Mouse (Mus musculus) embryonic facial prominence, embryonic 12.5 days (tissue): ENCODE measurements around the gene Actr10. TPM values are rescaled to one million over a fixed set of nuclear protein-coding genes. Genes with fewer than 3 reads are reported as not detected.

Source experiments
- ATAC-seq: fragments of 200-750 bp; cut with Nextera tagmentation; 2 replicates; pipeline ENCODE4 v1.8.0; 2017; ENCODE audit not compliant: insufficient number of reproducible peaks, insufficient read depth, low FRiP score, low TSS enrichment
- H3K27ac ChIP-seq: fragments of 300-500 bp; sonication (generic); 2 replicates; pipeline ENCODE4 v1.5.1; 2016; ENCODE audit warnings: mild to moderate bottlenecking
- H3K27me3 ChIP-seq: fragments of 300-500 bp; sonication (generic); 2 replicates; pipeline ENCODE4 v1.6.1; 2016; ENCODE audit warnings: mild to moderate bottlenecking, moderate library complexity
- H3K36me3 ChIP-seq: fragments of 300-500 bp; sonication (generic); 2 replicates; pipeline ENCODE4 v1.6.1; 2016; ENCODE audit warnings: mild to moderate bottlenecking
- H3K4me1 ChIP-seq: fragments of 300-500 bp; sonication (generic); 2 replicates; pipeline ENCODE4 v1.6.1; 2016
- H3K4me2 ChIP-seq: fragments of 300-500 bp; sonication (generic); replicated peaks from 2 replicates; pipeline ENCODE4 v1.6.1; 2016; ENCODE audit warnings: mild to moderate bottlenecking, moderate library complexity
- H3K4me3 ChIP-seq: fragments of 300-500 bp; sonication (generic); 2 replicates; pipeline ENCODE4 v1.5.1; 2016; ENCODE audit warnings: mild to moderate bottlenecking
- H3K9ac ChIP-seq: fragments of 300-500 bp; sonication (generic); 2 replicates; pipeline ENCODE4 v1.6.1; 2016; ENCODE audit warnings: mild to moderate bottlenecking, moderate library complexity
- H3K9me3 ChIP-seq: fragments of 300-500 bp; sonication (generic); 2 replicates; pipeline ENCODE4 v1.6.1; 2016; ENCODE audit warnings: mild to moderate bottlenecking, moderate library complexity
- WGBS: fragments of 180-500 bp; shearing (Covaris S2); methylation state at CpG from one replicate; pipeline ENCODE4 v1.1.7; 2016; 5-methylcytosine and 5-hydroxymethylcytosine counted together
- polyA plus RNA-seq: library from polyadenylated mRNA; unstranded; fragments of >200 nt; fragmentation: Nextera tagmentation; extraction: Ambion mirVana; gene quantifications from 2 replicates; pipeline ENCODE4 v1.2.1, GENCODE M21; 2016

The Actr10 gene
- polyA plus RNA-seq, 1 experiment from 2014 or later, result 237 TPM

GRCm38 (mm10) chr12:70911029-70911428 lies 26.6 kb upstream of the Actr10 start:
- ATAC-seq, result no peak
- no peaks in the 10 kb centered on the region for H3K27me3 ChIP-seq
- no peaks in the 10 kb centered on the region; the same call in 1 of the 2 replicates for H3K4me1 ChIP-seq
- no peak overlapping the region for H3K4me3 ChIP-seq
- 12% methylated on average over 5 of the region's 5 CpGs for WGBS
- no peak overlapping the region for H3K4me2 ChIP-seq
- no peak overlapping the region for H3K9ac ChIP-seq
- no peaks in the 10 kb centered on the region for H3K9me3 ChIP-seq
- no peaks in the 10 kb centered on the region for H3K36me3 ChIP-seq
- H3K27ac ChIP-seq, result no peak overlapping the region

GRCm38 (mm10) chr12:70911676-70912379 lies 25.8 kb upstream of the Actr10 start:
- Histone ChIP-seq H3K36me3 (no peaks in the 10 kb centered on the region), H3K27ac (no peak overlapping the region), H3K27me3 (no peaks in the 10 kb centered on the region), H3K9me3 (no peaks in the 10 kb centered on the region), H3K4me2 (no peak overlapping the region), H3K4me1 (no peaks in the 10 kb centered on the region; the same call in 1 of the 2 replicates), H3K9ac (no peak overlapping the region), H3K4me3 (no peak overlapping the region)
- WGBS, result 74% methylated on average over 17 of the region's 17 CpGs
- ATAC-seq, result no peak

DNA sequence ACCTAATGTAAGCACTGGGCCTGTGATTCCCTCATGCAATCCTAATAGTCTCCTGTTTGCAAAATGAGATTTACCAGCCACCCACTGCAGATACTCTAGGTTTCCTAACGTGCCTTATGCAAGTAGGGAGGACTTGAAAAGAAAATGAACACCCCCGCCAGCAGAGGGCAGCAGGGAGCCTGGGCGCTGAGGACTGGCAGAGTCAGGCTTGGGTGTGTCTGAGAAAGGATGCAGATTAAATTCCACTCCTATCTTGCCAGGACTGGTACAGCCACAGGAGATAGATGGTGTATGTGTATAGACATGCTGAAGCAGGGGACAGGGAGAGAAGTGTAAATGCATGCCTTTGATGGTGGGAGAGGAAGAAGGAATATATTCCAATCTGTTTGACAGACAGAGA lies 24.2 kb upstream of the Actr10 start:
- no peak overlapping the region for H3K27ac ChIP-seq
- H3K4me2 ChIP-seq, result no peak overlapping the region
- H3K36me3 ChIP-seq, result no peaks in the 10 kb centered on the region
- H3K9ac ChIP-seq, result no peak overlapping the region
- no peak overlapping the region for H3K4me3 ChIP-seq
- WGBS, result 42% methylated on average over 3 of the region's 3 CpGs
- no peak for ATAC-seq
- no peaks in the 10 kb centered on the region for H3K9me3 ChIP-seq
- no peaks in the 10 kb centered on the region for H3K27me3 ChIP-seq
- H3K4me1 ChIP-seq, result no peaks in the 10 kb centered on the region; the same call in 1 of the 2 replicates

GRCm38 (mm10) chr12:70914387-70914786 lies 23.3 kb upstream of the Actr10 start:
- WGBS, result 52% methylated on average over 11 of the region's 11 CpGs
- Histone ChIP-seq H3K9me3 (no peaks in the 10 kb centered on the region), H3K4me3 (no peak overlapping the region), H3K9ac (no peak overlapping the region), H3K36me3 (no peaks in the 10 kb centered on the region), H3K4me1 (no peaks in the 10 kb centered on the region; the same call in 1 of the 2 replicates), H3K27ac (no peak overlapping the region), H3K27me3 (no peaks in the 10 kb centered on the region), H3K4me2 (no peak overlapping the region)
- no peak for ATAC-seq

GRCm38 (mm10) chr12:70929781-70930180 lies 7.9 kb upstream of the Actr10 start:
- Histone ChIP-seq H3K4me2 (no peak overlapping the region), H3K36me3 (no peaks in the 10 kb centered on the region), H3K4me1 (no peaks in the 10 kb centered on the region), H3K9ac (no peak overlapping the region), H3K9me3 (no peaks in the 10 kb centered on the region), H3K27me3 (no peaks in the 10 kb centered on the region), H3K4me3 (no peak overlapping the region), H3K27ac (no peak overlapping the region)
- ATAC-seq, result no peak
- 86% methylated on average over 4 of the region's 4 CpGs for WGBS

GRCm38 (mm10) chr12:70937150-70937549 lies 507 bp upstream of the Actr10 start:
- Histone ChIP-seq H3K36me3 (0 out of 2 replicates have a peak, but pooled peaks cover 7% of the 10 kb centered on the region), H3K27ac (peak overlapping the region; percentile 89), H3K9me3 (no peaks in the 10 kb centered on the region), H3K4me3 (peak overlapping the region; percentile 76), H3K4me1 (peaks cover 7% of the 10 kb centered on the region; the same call in 1 of the 2 replicates), H3K9ac (peak overlapping the region; percentile 81), H3K4me2 (peak overlapping the region; percentile 57), H3K27me3 (no peaks in the 10 kb centered on the region)
- ATAC-seq, result no peak
- 28% methylated on average over 10 of the region's 12 CpGs for WGBS

DNA sequence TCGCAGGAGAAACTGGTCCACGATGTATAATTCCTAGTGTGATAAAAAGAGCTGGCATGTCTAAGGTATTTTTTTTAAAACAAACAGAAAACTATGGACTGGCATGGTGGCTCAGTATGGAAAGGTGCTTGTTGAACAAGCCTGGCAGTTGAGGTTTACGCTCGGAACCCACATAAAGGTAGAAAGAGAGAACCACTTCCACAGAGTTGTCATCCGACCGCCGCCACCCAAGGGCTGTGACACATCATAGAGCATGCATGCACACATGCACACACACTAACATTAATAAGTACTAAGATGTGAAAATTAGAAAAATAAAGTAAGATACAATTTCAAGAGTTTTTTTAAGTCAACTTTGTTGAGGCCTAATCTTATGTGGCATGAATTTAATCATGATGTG lies 3.1 kb downstream of the Actr10 start:
- Histone ChIP-seq H3K27ac (no peak overlapping the region), H3K36me3 (peaks cover 30% of the 10 kb centered on the region), H3K4me1 (peaks cover 7% of the 10 kb centered on the region; the same call in 1 of the 2 replicates), H3K4me2 (no peak overlapping the region), H3K27me3 (no peaks in the 10 kb centered on the region), H3K9me3 (no peaks in the 10 kb centered on the region), H3K4me3 (no peak overlapping the region), H3K9ac (no peak overlapping the region)
- 98% methylated on average over 7 of the region's 7 CpGs for WGBS
- no peak for ATAC-seq

DNA sequence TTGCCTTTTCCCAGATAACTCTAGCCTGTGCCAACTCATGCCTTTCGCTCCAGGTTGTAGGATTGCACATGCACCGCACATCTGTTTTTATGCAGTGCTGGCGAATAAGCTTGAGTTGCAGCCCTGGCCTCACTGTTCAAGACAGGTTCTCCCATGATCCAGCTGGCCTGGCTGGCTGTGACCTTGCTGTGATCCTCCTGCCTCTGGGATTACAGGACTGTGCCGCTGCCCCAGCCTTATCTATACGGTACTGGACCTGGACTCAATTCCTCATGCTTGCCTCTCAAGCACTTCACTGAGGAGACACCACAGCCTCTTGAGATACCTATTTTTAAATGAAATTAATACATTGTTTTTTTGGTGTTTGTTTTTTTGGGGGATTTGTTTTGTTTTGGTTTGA lies 6.5 kb downstream of the Actr10 start:
- Histone ChIP-seq H3K36me3 (peaks cover 44% of the 10 kb centered on the region), H3K27me3 (no peaks in the 10 kb centered on the region), H3K9me3 (no peaks in the 10 kb centered on the region), H3K4me1 (0 out of 2 replicates have a peak, but pooled peaks cover 4% of the 10 kb centered on the region), H3K4me3 (no peak overlapping the region), H3K4me2 (no peak overlapping the region), H3K27ac (no peak overlapping the region), H3K9ac (no peak overlapping the region)
- WGBS, result 93% methylated on average over 5 of the region's 5 CpGs
- ATAC-seq, result no peak

DNA sequence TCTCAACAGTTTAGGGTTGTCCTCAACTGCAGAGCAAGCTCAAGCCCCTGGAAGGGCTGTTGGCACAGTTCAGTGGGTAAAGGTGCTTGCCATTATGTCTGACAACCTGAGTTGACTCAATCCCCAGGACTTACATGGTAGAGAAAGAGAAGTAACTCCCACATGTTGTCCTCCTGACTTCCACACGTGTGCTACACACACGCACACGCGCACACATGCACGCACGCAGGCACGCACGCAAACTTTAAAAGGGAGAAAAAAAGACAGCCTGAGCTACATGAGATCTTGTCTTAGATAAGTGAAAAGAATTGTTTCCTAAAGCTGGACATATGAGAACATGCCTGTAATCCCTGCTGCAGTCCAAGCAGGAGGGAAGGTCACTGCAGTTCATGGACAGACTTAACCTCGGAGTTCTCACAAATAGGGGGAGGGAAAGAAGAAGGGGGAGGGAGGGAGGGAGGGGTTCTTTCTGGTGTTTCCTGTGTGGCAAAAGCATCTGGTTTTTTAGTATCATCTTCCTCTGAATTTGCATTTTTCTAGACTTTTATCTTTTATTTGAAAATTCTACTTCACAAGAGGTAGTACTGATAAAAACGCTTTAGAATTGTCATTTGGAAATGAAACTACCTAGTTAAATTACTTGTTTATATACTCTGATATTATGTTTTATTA lies 9.1 kb downstream of the Actr10 start:
- Histone ChIP-seq H3K36me3 (peaks cover 52% of the 10 kb centered on the region), H3K27me3 (no peaks in the 10 kb centered on the region), H3K4me2 (no peak overlapping the region), H3K9me3 (no peaks in the 10 kb centered on the region), H3K4me3 (no peak overlapping the region), H3K9ac (no peak overlapping the region), H3K27ac (no peak overlapping the region), H3K4me1 (no peaks in the 10 kb centered on the region)
- 91% methylated on average over 10 of the region's 10 CpGs for WGBS
- ATAC-seq, result no peak

GRCm38 (mm10) chr12:70958640-70959039 lies 21.0 kb downstream of the Actr10 start:
- no peak overlapping the region for H3K4me3 ChIP-seq
- ATAC-seq, result no peak
- no peak overlapping the region for H3K4me2 ChIP-seq
- H3K27ac ChIP-seq, result no peak overlapping the region
- 87% methylated on average over 4 of the region's 4 CpGs for WGBS
- H3K27me3 ChIP-seq, result no peaks in the 10 kb centered on the region
- H3K9ac ChIP-seq, result no peak overlapping the region
- H3K9me3 ChIP-seq, result no peaks in the 10 kb centered on the region
- H3K4me1 ChIP-seq, result no peaks in the 10 kb centered on the region
- H3K36me3 ChIP-seq, result peaks cover 71% of the 10 kb centered on the region

DNA sequence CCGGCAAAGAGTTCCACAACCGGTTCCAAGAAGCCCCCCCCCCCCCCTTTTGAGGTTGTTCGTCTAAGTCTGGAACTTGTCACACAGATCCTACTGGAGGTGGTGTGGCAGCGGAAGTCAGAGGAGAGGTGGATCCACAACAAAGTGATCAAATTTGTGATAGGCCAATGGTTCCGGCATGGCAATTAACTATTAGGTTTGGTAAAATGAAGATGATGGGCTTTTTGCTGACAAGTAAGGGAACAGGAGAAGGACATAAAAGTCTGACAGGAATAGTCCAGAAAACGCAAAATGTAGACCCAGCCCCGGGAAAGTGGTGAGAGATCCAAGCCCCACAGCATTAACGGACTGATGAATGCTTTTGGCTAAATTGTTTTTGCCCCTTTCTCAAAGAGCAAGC lies 29.9 kb downstream of the Actr10 start:
- ATAC-seq, result no peak
- Histone ChIP-seq H3K4me2 (peak overlapping the region; percentile 63), H3K9me3 (no peaks in the 10 kb centered on the region), H3K27me3 (no peaks in the 10 kb centered on the region), H3K36me3 (peaks cover 14% of the 10 kb centered on the region), H3K9ac (0 out of 2 replicates have a peak overlapping the region, but pooled peaks have one; percentile 70), H3K4me3 (peak overlapping the region; percentile 65), H3K4me1 (peaks cover 7% of the 10 kb centered on the region; the same call in 1 of the 2 replicates), H3K27ac (peak overlapping the region; percentile 96)
- 42% methylated on average over 8 of the region's 8 CpGs for WGBS
